Mouse (Mus musculus) heart, embryonic 15.5 days (tissue): ENCODE results near the gene Tmem63b. TPM values are rescaled to one million over a fixed set of nuclear protein-coding genes. Genes with fewer than 3 reads are reported as not detected.
"Not testable (repeated sequence)": the region's sequence is repeated elsewhere in the genome, so short reads cannot be mapped to it uniquely, and the experiment has no call there.

Source experiments
- ATAC-seq: fragments of 200-750 bp; cut with Nextera tagmentation; replicated peaks from 2 replicates; pipeline ENCODE4 v1.8.0; 2017; ENCODE audit warnings: low read depth, moderate TSS enrichment; ENCODE audit not compliant: insufficient number of reproducible peaks, insufficient read depth, low FRiP score
- H3K27ac ChIP-seq: fragments of 300-500 bp; sonication (generic); 2 replicates; pipeline ENCODE4 v1.5.1; 2015; ENCODE audit warnings: mild to moderate bottlenecking, inconsistent platforms
- H3K27me3 ChIP-seq: fragments of 300-500 bp; sonication (generic); 2 replicates; pipeline ENCODE4 v1.6.1; 2015; ENCODE audit warnings: inconsistent platforms
- H3K36me3 ChIP-seq: fragments of 300-500 bp; sonication (generic); 2 replicates; pipeline ENCODE4 v1.6.1; 2015; ENCODE audit warnings: mild to moderate bottlenecking, inconsistent platforms
- H3K4me1 ChIP-seq: fragments of 300-500 bp; sonication (generic); replicated peaks from 2 replicates; pipeline ENCODE4 v1.6.1; 2015; ENCODE audit warnings: inconsistent platforms
- H3K4me2 ChIP-seq: fragments of 300-500 bp; sonication (generic); 2 replicates; pipeline ENCODE4 v1.6.1; 2015; ENCODE audit warnings: inconsistent platforms, mild to moderate bottlenecking, moderate library complexity
- H3K4me3 ChIP-seq: fragments of 300-500 bp; sonication (generic); 2 replicates; pipeline ENCODE4 v1.5.1; 2015; ENCODE audit warnings: mild to moderate bottlenecking, inconsistent platforms
- H3K9ac ChIP-seq: fragments of 300-500 bp; sonication (generic); 2 replicates; pipeline ENCODE4 v1.6.1; 2015; ENCODE audit warnings: mild to moderate bottlenecking, inconsistent platforms
- H3K9me3 ChIP-seq: fragments of 300-500 bp; sonication (generic); replicated peaks from 2 replicates; pipeline ENCODE4 v1.6.1; 2016; ENCODE audit warnings: inconsistent platforms
- WGBS: fragments of 180-500 bp; shearing (Covaris S2); methylation state at CpG from one replicate; pipeline ENCODE4 v1.1.7; 2015; ENCODE audit warnings: mixed read lengths; 5-methylcytosine and 5-hydroxymethylcytosine counted together
- polyA plus RNA-seq: library from polyadenylated mRNA; unstranded; fragments of >200 nt; fragmentation: Nextera tagmentation; extraction: Ambion mirVana; gene quantifications from 2 replicates; pipeline ENCODE4 v1.2.1, GENCODE M21; 2015

Gene Tmem63b
- polyA plus RNA-seq, 1 experiment from 2014 or later, result 35.1 TPM

GRCm38 (mm10) chr17:45634033-45634432 lies 52.7 kb downstream of the Tmem63b start:
- no peaks in the 10 kb centered on the region for H3K36me3 ChIP-seq
- H3K9me3 ChIP-seq, result no peaks in the 10 kb centered on the region
- no peak for ATAC-seq
- peaks cover 19% of the 10 kb centered on the region for H3K4me1 ChIP-seq
- no peak overlapping the region for H3K9ac ChIP-seq
- no peaks in the 10 kb centered on the region for H3K27me3 ChIP-seq
- WGBS, result 71% methylated on average over 5 of the region's 5 CpGs
- no peak overlapping the region for H3K4me3 ChIP-seq
- no peak overlapping the region for H3K4me2 ChIP-seq
- no peak overlapping the region for H3K27ac ChIP-seq

- H3K9ac ChIP-seq, result no peak overlapping the region
- no peak for ATAC-seq
- no peaks in the 10 kb centered on the region for H3K9me3 ChIP-seq
- no peak overlapping the region for H3K4me3 ChIP-seq
- peaks cover 3% of the 10 kb centered on the region; the same call in 1 of the 2 replicates for H3K27me3 ChIP-seq
- no peak overlapping the region for H3K4me2 ChIP-seq
- peaks cover 25% of the 10 kb centered on the region for H3K4me1 ChIP-seq
- H3K36me3 ChIP-seq, result no peaks in the 10 kb centered on the region
- WGBS, result 72% methylated on average over 6 of the region's 6 CpGs
- no peak overlapping the region for H3K27ac ChIP-seq
Observed at GRCm38 (mm10) chr17:45631940-45632339, 54.8 kb downstream of the Tmem63b start.

GRCm38 (mm10) chr17:45630992-45631391 lies 55.7 kb downstream of the Tmem63b start:
- Histone ChIP-seq H3K27ac (no peak overlapping the region), H3K4me3 (no peak overlapping the region), H3K4me1 (peaks cover 28% of the 10 kb centered on the region), H3K9ac (no peak overlapping the region), H3K27me3 (peaks cover 3% of the 10 kb centered on the region; the same call in 1 of the 2 replicates), H3K4me2 (0 out of 2 replicates have a peak overlapping the region, but pooled peaks have one; percentile 85), H3K36me3 (no peaks in the 10 kb centered on the region), H3K9me3 (no peaks in the 10 kb centered on the region)
- ATAC-seq, result no peak
- WGBS, result 61% methylated on average over 3 of the region's 3 CpGs

GRCm38 (mm10) chr17:45629861-45630694 lies 56.6 kb downstream of the Tmem63b start:
- peak; percentile 56 for ATAC-seq
- Histone ChIP-seq H3K9ac (peak overlapping the region; percentile 49), H3K4me2 (peak overlapping the region; percentile 85), H3K4me1 (peaks cover 28% of the 10 kb centered on the region), H3K27ac (peak overlapping the region; percentile 76), H3K9me3 (no peaks in the 10 kb centered on the region), H3K36me3 (no peaks in the 10 kb centered on the region), H3K27me3 (peaks cover 3% of the 10 kb centered on the region; the same call in 1 of the 2 replicates), H3K4me3 (peak overlapping the region; percentile 51)
- 2% methylated on average over 34 of the region's 34 CpGs for whole genome bisulfite sequencing

- no peaks in the 10 kb centered on the region for H3K9me3 ChIP-seq
- peak; percentile 53; the same call in 1 of the 2 replicates for ATAC-seq
Observed at GRCm38 (mm10) chr17:45628885-45629855, 57.5 kb downstream of the Tmem63b start.

GRCm38 (mm10) chr17:45628160-45628559 lies 58.5 kb downstream of the Tmem63b start:
- no peak overlapping the region for H3K4me3 ChIP-seq
- peaks cover 28% of the 10 kb centered on the region for H3K4me1 ChIP-seq
- WGBS, result 45% methylated on average over 3 of the region's 3 CpGs
- ATAC-seq, result no peak
- H3K27me3 ChIP-seq, result peaks cover 3% of the 10 kb centered on the region; the same call in 1 of the 2 replicates
- no peaks in the 10 kb centered on the region for H3K9me3 ChIP-seq
- H3K36me3 ChIP-seq, result no peaks in the 10 kb centered on the region
- H3K4me2 ChIP-seq, result no peak overlapping the region
- no peak overlapping the region for H3K9ac ChIP-seq
- H3K27ac ChIP-seq, result peak overlapping the region; percentile 76; the same call in 1 of the 2 replicates

More at GRCm38 (mm10) chr17:45628885-45629855, 57.5 kb downstream of the Tmem63b start:
- peaks cover 28% of the 10 kb centered on the region for H3K4me1 ChIP-seq
- 42% methylated on average over 13 of the region's 13 CpGs for WGBS
- no peaks in the 10 kb centered on the region for H3K36me3 ChIP-seq
- H3K27ac ChIP-seq, result peak overlapping the region; percentile 76
- no peak overlapping the region for H3K9ac ChIP-seq
- peak overlapping the region; percentile 85 for H3K4me2 ChIP-seq
- no peak overlapping the region; the same call in 1 of the 2 replicates for H3K4me3 ChIP-seq
- peaks cover 3% of the 10 kb centered on the region; the same call in 1 of the 2 replicates for H3K27me3 ChIP-seq

GRCm38 (mm10) chr17:45626577-45627134 lies 60.0 kb downstream of the Tmem63b start:
- ATAC-seq, result no peak
- H3K36me3 ChIP-seq, result no peaks in the 10 kb centered on the region
- H3K4me3 ChIP-seq, result no peak overlapping the region; the same call in 1 of the 2 replicates
- H3K27ac ChIP-seq, result no peak overlapping the region
- H3K4me1 ChIP-seq, result peaks cover 28% of the 10 kb centered on the region
- no peaks in the 10 kb centered on the region for H3K9me3 ChIP-seq
- H3K9ac ChIP-seq, result peak overlapping the region; percentile 47; the same call in 1 of the 2 replicates
- peak overlapping the region; percentile 52 for H3K4me2 ChIP-seq
- peaks cover 3% of the 10 kb centered on the region; the same call in 1 of the 2 replicates for H3K27me3 ChIP-seq
- WGBS, result 26% methylated on average over 15 of the region's 15 CpGs

GRCm38 (mm10) chr17:45623425-45623824 lies 63.3 kb downstream of the Tmem63b start:
- H3K4me1 ChIP-seq, result peaks cover 20% of the 10 kb centered on the region; the same call in 1 of the 2 replicates
- 85% methylated on average over 8 of the region's 8 CpGs for WGBS
- not testable (repeated sequence) for ATAC-seq, H3K27ac ChIP-seq, H3K4me3 ChIP-seq, H3K9me3 ChIP-seq, H3K9ac ChIP-seq, H3K4me2 ChIP-seq, H3K36me3 ChIP-seq, H3K27me3 ChIP-seq

- ATAC-seq, result 0 out of 2 replicates have a peak, but pooled peaks have one; percentile 72
- peak overlapping the region; percentile 75 for H3K27ac ChIP-seq
- 22% methylated on average over 20 of the region's 20 CpGs for WGBS
Observed at GRCm38 (mm10) chr17:45619386-45620256, 67.1 kb downstream of the Tmem63b start.

GRCm38 (mm10) chr17:45618941-45619385 lies 67.7 kb downstream of the Tmem63b start:
- Histone ChIP-seq H3K4me1 (peaks cover 13% of the 10 kb centered on the region; the same call in 1 of the 2 replicates), H3K9ac (no peak overlapping the region), H3K36me3 (no peaks in the 10 kb centered on the region), H3K4me2 (peak overlapping the region; percentile 43), H3K27ac (peak overlapping the region; percentile 75), H3K27me3 (no peaks in the 10 kb centered on the region), H3K9me3 (no peaks in the 10 kb centered on the region), H3K4me3 (peak overlapping the region; percentile 7)
- 29% methylated on average over 8 of the region's 8 CpGs for WGBS
- peak; percentile 78; the same call in 1 of the 2 replicates for ATAC-seq

More at GRCm38 (mm10) chr17:45619386-45620256, 67.1 kb downstream of the Tmem63b start:
- Histone ChIP-seq H3K4me3 (peak overlapping the region; percentile 7), H3K4me2 (peak overlapping the region; percentile 43), H3K9me3 (no peaks in the 10 kb centered on the region), H3K27me3 (no peaks in the 10 kb centered on the region), H3K36me3 (no peaks in the 10 kb centered on the region), H3K9ac (no peak overlapping the region), H3K4me1 (peaks cover 13% of the 10 kb centered on the region; the same call in 1 of the 2 replicates)
